Mouse (Mus musculus) MEL-GATA-1-ER (cell line): ENCODE data around the gene C530008M17Rik.

ENCODE experiments used
- DNase-seq: peaks from one replicate; pipeline ENCODE4 v3.0.0-alpha.2; 2012; ENCODE audit warnings: low read depth; ENCODE audit errors: extremely low read depth

The C530008M17Rik gene

DNA sequence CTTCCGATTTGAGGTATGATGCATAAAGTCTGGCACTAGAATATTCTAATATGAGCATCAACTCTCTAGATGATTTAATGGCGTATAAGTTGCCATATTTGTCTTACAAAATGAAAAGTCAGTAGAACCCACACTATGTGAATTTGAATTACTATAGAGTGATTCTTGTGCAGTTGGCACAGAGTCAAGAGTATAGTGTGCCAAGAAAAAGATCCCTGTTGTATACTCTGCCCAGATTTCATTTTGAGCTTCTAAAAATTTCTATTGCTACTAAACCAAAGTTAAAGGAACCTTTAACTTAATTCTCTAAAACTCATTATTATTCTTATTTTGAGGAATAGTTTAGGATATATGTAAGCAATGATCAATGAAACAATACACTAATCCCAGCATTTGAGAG, at the start of gene C530008M17Rik:
TSS of gene C530008M17Rik (plus strand) at position 301 of the 400 bp plus-strand sequence.
- no peak for DNase-seq

DNA sequence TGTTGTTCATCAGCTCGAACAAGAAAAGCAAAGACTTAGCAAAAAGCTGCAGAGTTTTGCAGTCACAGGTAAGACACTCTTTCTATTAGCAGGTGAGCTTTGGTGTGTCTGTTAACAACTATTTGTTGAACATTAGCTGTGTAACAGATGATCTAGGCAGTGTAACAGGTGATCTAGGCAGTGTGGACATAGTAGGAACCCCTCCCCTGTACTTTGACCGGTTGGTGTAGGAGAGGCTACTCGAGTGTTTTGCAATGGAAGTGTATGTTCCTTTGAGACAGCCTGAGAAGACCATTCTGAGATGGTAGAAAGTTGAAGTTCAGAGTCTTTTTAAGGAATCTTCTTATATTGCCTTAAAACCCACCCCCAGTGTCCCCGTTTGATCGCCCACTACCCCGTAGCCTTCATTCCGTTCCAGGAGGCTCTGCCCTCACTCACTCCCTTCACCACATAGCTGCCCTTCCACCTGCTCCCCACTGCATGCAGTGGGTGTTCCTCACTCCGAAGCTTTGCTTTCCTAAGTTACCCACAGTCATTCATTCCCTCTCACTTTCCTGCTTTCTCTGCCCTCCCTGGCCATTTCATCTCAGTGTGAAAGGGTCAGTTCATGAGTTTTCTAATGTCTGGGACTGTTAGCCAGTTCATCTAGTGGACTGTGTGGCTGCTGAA, 46.5 kb upstream of the C530008M17Rik start:
- DNase-seq: no peak

DNA sequence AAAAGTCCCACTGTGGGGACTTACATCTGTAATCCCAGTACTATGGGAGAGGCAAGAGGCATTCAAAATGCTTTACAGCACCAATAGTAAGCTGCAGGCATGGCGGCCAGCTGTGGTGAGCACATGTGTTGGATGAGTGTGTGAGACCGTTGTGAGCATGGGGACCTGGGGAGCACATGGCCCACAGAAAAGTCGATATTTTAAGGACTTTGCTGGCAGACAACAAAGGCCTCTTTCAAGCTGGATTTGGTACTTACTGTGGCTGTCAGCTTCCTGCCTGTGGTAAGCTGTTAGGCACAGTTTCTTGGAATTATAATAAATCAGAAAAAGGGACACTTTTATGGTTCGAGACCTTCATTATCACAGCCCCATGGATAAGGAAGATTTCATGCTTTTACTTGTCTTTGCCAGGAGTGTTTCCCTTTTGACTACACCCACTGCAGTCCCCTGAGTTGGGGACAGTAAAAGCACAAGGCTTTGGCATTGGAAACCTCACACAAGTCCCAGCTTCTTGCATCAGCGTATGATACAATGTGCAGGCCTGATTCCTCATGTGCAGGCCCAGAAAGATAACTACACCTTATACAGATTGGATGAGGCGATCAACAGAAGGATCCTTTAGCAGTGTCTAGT, 43.3 kb upstream of the C530008M17Rik start:
- no peak for DNase-seq

DNA sequence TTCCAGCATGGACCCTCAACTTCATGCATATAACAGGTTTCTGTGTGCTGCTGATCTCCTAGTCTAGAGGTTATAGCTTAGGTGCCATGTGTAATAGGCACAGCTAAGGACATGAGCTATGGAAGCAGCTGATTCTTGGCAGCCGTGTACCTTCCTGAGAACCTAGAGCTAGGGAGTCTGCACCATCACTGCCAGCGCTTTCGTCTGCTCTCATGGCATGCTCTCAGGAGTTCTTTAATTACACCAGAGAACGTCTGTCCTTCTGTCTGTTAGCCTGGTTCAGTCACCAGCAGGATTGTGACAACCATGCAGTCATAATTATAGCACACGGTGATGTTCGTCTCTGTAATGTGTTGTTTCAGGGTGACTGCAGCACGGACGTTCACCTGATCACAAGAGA, 41.0 kb upstream of the C530008M17Rik start:
- no peak for DNase-seq

DNA sequence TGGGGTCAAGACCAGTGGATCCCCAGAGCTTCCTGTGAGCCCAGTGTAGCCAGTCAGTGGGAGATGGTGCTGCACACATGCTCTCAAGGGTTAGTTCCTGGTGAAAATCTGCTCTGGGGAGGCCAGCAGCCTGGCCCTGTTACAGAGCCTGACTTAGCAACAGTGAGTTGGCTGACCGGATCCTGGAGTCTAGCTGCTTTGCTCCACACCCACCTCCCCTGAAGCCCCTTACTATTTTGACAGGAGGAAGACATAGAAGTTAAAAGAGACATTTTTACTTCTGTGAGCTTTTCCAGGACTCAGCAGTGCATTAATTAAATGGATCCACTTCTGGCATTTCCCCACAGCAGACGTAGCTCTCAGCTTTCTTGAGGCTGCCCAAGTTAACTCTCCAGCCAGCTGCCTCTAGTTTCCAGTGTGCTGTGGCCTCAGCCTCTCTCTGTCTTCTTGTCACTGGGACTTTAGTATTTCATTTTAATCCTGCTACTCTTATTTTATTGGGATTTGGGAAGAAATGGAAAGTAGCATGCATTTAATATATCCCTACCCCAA, 40.0 kb upstream of the C530008M17Rik start:
- no peak for DNase-seq

DNA sequence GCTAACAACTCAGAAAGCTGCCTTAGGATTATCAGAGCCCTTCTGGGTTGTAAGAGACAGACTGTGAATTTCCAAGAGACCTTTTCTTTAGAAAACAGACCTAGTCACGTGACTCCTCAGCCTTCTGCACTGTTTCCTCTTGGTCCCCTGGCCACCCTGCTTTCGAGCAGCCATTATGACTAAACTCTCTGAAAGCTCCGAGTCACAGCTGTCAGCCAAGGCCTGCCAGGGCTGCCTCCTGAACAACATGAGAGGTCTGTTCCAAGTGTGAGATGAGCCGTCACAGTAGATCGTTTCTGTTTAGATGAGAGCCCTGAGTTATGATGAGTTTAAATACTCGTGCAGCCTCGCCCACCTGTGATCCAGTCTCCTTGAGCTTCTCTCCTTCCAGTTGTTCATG, 37.6 kb upstream of the C530008M17Rik start:
- DNase-seq: no peak

DNA sequence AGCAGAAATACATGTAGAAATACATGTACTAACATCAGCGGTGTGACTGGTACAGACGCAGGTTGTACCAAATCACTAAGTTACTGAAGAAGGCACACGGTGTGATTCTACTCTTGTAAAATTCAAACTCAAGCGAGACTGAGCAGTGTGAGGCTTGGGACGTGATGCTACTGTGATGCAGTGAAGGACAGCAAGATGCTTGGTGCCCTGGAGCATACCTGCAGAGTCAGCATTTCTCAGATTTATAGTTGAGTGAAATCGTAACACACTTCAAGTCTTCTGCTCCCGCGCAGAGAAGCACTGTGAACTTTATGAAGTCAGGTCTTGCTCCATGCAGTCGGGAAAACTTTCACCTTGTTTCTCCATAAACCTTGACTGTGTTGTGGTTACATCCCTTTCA, 32.6 kb upstream of the C530008M17Rik start:
- DNase-seq: no peak

DNA sequence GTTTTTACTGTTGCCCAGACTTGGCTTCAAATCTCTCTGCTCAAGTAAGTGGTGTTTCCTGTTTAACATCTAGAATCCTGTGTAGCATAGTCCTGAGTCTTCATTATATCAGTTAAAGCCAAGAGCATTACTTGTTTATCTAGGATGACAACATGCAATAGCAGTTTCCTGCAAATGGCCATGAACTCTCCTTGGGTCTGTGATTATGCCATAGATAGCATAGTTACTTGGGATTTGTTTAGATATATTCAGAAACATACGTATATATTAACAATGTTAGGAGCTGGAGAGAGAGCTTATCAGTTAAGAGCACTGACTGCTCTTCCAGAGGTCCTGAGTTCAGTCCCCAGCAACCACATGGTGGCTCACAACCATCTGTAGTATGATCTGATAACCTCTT, 28.5 kb upstream of the C530008M17Rik start:
- DNase-seq: peak; percentile 15

DNA sequence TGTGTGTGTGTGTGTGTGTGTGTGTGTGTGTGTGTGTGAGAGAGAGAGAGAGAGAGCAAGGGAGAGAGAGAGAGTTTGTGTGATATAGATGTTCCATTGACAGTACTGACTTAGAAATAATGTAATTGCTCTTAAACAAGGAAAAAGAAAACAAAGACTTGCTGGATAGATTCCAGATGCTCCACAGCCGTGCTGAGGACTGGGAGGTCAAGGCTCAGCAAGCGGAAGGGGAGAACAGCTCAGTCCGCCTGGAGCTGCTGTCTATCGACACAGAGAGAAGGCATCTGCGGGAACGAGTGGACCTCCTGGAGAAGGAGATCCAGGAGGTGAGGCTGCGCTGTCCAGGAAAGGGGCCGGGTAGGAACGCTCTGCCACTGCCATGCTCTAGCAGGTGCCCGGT, 22.3 kb upstream of the C530008M17Rik start:
- no peak for DNase-seq

DNA sequence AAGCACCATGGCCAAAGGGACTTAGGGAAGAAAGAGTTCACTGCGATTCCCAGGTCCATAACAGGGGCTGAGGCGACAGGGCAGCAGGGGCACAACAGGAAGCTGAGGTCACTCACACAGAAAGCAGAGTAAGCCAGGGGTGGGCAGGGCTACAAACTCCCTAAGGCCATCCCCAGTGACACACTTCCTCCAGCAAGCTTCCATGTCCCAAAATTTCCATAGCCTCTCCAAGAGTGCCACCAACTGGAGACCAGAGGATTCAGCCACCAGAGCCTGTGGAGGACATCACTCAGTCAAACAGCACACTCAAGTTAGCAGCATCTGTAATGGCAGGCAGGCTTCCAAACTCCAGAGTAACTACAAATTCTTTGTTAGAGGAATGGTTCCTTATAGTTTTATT, 20.7 kb upstream of the C530008M17Rik start:
- no peak for DNase-seq

DNA sequence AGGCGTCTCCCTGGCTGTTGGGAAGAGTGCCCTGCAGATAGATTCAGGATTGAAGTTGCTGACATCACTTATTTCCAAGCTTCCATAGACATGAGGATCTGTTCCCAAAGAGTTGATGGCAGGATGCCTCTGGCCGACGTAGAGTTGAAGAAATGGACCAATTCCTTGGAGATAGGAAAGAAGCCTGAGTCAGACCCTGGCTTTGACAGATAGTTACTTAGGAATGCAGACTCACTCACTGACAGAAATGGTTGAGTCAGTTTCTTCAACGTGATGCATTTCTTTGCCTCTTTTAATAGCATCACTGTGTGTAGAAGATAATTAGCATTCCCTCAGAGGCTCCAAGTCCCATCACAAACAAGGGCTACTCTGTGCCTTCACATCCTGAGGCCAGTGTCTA, 14.2 kb upstream of the C530008M17Rik start:
- no peak for DNase-seq

DNA sequence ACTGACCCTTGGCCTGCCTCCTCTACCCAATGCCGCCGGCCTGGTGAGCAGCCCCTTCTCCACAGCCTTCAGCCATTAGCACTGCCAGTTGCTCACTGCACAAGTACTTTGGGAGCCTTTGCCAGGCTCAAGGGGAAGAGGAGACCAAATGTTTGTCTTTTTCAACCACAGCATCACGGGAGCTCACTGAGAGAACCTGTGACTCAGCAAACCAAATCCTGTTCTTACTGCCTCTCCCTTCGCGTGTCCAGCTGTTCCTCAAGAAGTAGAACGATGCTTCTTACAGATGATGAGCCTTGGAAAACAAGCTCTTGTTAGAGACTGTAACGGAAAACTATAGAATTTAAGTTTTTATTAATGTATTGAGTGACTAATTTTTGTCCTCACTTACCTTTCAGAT, 12.1 kb upstream of the C530008M17Rik start:
- no peak for DNase-seq

DNA sequence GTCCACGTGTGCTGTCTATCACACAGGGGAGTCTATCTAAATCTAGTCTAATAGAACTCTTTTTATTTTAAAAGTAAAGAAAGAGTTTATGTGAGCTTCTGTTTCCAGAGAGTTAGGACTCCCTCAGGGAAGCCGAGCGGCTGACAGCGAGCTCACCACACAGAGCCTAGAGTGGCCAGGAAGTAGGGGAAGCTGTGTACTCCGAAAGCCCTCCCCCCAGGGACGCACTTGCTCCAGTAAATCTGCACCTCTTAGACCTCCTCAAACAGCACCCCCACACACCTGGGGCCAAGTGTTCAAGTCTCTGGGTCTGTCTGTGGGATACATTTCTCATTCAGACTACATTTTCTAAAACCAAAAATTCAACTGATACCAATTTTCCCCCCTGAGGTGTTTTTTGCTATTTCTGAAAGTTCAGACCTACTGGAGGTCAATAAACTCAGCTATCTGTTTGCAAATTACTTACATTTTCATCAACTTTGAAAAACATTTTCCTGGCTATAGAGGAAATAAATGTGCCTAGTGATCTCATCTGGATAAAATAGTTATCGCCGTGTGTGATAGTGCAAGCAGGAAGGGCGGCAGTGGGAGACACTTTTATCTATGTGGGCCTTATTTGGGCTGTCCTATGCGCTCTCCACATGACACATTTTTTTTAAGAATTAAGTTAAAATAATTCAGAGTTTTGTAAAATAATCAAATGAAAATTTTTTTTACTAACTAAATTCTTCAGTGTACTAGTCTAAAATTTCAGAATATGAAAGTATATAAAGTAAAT, 11.0 kb upstream of the C530008M17Rik start:
- no peak for DNase-seq

DNA sequence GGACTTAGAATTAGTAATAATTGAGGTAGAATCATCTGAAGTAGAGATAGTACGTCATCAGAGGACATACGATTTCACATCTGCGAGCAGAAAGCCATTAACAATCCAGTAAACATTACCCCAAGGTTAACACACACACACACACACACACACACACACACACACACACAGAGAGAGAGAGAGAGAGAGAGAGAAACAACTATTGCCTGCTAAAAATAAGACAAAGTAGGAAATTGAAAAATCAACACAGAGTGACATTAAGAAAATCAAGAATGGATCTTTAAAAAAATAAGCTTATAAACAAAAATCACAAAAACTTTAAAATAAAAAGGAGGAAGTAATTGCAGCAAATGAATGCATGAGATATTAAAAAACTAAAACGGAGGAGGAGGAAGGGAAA, 6.4 kb upstream of the C530008M17Rik start:
- DNase-seq: no peak

DNA sequence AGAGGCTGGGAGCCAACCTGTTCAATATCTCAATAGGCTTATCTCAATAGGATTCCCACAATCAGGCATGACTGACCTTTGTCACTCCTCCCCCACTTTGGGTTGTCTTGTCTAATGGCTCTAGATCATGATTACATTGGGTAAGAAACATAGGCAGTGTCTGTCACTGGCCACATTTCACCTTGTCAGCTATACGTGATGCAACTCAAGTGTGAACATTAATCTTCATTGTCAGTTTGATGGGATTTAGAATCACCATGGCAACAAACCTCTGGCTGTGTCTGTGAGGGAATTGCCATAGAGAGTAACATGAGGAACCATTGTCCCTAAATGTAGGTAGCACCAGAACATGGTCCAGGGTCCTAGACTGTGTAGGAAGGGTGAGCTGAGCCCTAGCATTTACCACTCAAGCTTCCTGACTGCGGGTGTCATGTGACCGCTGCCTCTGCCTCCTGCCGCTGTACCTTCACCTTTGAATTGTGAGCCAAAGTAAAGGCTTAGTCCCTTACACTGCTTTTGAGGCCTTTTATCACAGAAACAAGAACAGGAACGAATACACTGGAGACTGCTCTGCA, 5.1 kb upstream of the C530008M17Rik start:
- no peak for DNase-seq

DNA sequence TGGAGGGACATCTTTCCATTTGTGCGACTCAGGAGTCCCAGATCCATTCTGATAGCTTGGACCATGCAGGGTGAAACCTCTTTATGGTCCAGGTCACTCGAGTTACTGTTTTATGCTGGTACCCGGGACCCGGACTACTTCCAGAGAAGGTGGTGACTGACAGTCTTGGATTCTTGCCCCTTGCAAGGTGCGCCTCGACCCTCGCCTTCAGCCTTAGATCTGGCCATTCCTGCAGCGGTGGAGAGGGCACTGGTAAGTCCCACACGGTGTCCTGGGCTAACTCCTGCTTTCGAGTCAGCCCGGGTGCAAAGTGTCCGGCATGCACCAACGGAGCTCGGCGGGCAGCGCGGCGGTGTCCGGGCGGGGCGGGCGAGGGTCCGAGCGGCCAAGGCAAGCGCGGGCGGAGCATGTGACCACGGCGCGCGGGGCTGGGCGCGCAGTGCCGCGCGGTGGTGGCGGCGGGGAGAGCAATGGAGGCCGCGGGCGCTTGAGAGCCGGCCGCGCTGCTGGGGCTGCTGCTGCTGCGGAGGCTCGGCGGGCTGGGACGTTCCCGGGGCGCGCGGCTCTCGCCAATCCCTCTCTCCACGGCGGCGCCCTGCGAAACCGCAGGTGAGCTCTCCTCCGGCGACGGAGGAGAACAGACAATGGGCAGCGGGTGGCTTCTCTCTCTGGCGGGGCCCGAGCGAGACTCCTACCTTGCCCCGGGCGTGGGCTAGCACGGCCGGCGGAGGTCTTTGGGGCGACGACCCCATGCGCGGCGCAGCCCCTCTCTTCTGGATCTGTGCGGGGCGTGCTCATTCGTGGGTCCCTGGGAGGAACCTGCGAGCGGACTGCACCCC, 1.2 kb downstream of the C530008M17Rik start:
- no peak for DNase-seq

DNA sequence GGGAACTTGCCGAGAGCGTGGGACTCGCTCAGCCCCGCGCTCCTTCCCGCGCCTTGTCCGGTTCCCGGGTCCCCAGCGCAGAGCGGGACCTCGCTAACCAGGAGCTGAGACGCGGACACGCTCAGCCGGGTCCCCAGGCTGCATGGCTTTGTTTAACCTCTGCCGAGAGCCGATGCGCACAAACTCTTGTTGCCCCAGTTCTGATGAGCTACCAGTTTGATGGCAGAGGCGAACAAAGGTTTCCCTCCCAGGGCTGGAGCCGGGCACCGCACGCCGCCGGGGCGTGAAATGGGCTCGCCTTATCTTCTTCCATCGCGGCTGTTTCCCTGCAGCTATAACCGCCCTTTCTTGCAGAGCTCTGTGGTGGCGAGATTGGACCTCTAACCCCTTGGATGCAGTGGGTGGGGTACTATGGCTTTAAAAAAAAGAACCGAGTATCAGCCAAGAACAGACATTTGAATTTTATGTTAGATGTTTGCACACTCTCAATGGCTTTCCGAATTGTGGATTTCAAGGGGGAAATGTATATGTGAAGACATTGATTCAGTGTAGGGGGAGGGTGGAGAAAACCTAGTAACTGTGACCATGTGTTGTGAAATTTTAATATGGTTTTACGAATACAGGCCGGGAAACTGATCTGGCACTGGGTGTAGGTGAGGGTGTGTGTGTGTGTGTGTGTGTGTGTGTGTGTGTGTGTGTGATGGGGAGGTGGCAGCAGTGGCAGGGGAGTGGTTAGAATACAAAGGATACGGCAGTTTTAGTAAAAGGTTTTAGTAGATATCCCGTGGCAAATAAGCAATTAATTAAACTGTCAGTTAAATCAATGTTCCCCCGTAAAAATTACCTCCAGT, 2.0 kb downstream of the C530008M17Rik start:
- DNase-seq: peak; percentile 70

DNA sequence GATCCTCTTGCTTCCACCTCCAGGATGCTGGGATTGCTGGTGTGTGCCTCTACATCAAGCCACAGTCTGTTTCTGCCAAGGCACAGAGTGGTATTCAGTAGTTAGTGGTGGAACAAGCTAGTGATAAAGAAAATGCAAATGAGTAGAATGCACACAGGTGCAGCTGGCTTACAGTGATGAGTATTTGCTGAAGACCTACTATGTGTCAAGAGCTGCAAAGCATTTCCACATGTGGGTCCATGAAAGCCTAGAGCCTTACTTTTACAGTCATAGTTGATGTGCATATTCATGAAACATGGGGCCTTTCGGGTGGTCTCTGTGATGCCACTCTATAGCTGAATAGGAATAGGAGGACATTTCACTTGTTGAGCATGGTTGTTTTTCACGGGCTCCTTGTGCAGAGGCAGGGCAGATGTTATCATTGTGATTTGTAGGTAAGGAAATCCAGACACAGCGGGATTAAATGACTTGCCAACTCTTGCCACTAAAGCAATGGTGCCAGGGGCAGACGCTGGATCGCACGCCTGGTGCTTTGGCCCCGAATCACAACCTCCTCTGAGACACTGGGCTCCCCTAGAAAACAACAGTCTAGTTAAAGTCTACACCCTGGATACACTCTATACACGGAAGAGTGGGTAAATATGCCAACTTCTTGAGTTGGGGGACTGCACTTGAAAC, 3.8 kb downstream of the C530008M17Rik start:
- DNase-seq: no peak

DNA sequence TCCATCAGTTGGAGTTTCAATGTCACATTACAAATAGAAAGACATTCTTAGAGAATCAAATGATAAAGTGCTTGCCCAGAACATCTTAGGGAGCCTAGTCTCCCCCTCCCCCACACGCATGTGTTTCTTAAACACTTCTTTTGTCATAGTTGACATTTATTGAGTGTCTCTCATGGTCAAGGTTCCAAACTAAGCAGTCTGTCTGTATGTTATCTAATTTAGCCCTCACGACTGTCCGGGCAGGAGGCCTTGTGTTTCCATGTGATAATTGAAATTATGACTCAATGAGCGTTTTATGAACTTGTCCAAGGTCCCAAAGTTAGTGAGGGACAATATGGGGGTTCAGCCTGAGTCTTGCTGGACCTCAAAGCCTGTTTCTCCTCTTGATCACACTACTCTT, 5.0 kb downstream of the C530008M17Rik start:
- no peak for DNase-seq
